ENCODE assay signal across 14 mouse cellular contexts in the genomic region with DNA sequence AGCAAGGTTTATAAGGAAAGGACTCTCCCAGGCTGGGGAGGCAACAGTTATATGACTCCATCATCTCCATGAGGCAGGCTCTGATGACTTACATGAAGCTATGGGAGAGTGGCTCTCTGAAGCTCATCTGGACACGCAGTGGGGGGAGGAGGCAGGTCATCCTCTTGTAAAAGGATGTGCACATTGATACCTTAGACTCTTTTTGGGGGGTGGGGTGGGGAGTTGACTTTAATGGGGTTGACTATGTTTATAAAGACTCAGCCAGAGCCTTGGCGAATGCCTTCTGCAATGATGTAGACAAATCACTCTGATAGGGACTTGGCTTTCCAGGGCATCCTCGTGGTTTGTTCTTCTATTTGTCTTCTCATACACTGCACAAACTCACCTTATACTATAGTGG.
"Had no signal": no experiment of that assay in that cellular context is flagged by ENCODE, and none has a peak within 500 bp of the region (broad histone marks: within the 10 kb centered on the region; RNA-seq: fewer than 3 reads in every experiment).

No protein-coding gene starts in this region.

- H3K9ac ChIP-seq: limb, embryonic 15.5 days; liver, embryonic 12.5 days; midbrain, embryonic 13.5 days; neural tube, embryonic 15.5 days had no signal

- H3K27me3 ChIP-seq: limb, embryonic 15.5 days; liver, embryonic 12.5 days; midbrain, embryonic 13.5 days; neural tube, embryonic 15.5 days had no signal

- H3K9me3 ChIP-seq: limb, embryonic 15.5 days; liver, embryonic 12.5 days had no signal

- DNase-seq: kidney, adult 11 months; kidney, postnatal 10 days; layer of hippocampus, postnatal 36 days; lung, postnatal 14 days; right cerebral cortex, adult 18-20 months; right cerebral cortex, postnatal 25 days; thymus, adult 18-20 months; thymus, postnatal 14 days had no signal

- H3K4me3 ChIP-seq: limb, embryonic 15.5 days; liver, embryonic 12.5 days; midbrain, embryonic 13.5 days; myocyte; neural tube, embryonic 15.5 days had no signal

- ATAC-seq: hindbrain, postnatal 0 days; liver, embryonic 12.5 days; midbrain, embryonic 13.5 days had no signal

- H3K36me3 ChIP-seq: limb, embryonic 15.5 days; liver, embryonic 12.5 days; midbrain, embryonic 13.5 days; neural tube, embryonic 15.5 days had no signal

- H3K4me1 ChIP-seq: limb, embryonic 15.5 days had no signal

- H3K27ac ChIP-seq: hindbrain, postnatal 0 days; limb, embryonic 15.5 days; liver, embryonic 12.5 days; midbrain, embryonic 13.5 days; neural tube, embryonic 15.5 days had no signal

- H3K4me2 ChIP-seq: limb, embryonic 15.5 days; liver, embryonic 12.5 days; midbrain, embryonic 13.5 days; neural tube, embryonic 15.5 days had no signal
